Mouse (Mus musculus): ENCODE data around the gene Nkain4. TPM values are rescaled to one million over a fixed set of nuclear protein-coding genes. Genes with fewer than 3 reads are reported as not detected.

The Nkain4 gene
- 10 to 100 TPM; 56.1 to 56.9 TPM for total RNA-seq (2021)
- long read RNA-seq, experiment 1, transcript Nkain4-201 (7 exons, 950 nt), result major isoform, 23 of 38 reads
- long read RNA-seq, experiment 1, transcript Nkain4-202 (6 exons, 865 nt), result minor isoform, 8 of 38 reads
- long read RNA-seq, experiment 1, partial matches to known transcripts, result 1 of 38 reads
- long read RNA-seq, experiment 1, other reads (novel, unspliced or antisense), result 6 of 38 reads
- long read RNA-seq, experiment 2, transcript Nkain4-201 (7 exons, 950 nt), result major isoform, 33 of 61 reads
- long read RNA-seq, experiment 2, transcript Nkain4-202 (6 exons, 865 nt), result minor isoform, 21 of 61 reads
- long read RNA-seq, experiment 2, partial matches to known transcripts, result 3 of 61 reads
- long read RNA-seq, experiment 2, other reads (novel, unspliced or antisense), result 2 of 61 reads

DNA sequence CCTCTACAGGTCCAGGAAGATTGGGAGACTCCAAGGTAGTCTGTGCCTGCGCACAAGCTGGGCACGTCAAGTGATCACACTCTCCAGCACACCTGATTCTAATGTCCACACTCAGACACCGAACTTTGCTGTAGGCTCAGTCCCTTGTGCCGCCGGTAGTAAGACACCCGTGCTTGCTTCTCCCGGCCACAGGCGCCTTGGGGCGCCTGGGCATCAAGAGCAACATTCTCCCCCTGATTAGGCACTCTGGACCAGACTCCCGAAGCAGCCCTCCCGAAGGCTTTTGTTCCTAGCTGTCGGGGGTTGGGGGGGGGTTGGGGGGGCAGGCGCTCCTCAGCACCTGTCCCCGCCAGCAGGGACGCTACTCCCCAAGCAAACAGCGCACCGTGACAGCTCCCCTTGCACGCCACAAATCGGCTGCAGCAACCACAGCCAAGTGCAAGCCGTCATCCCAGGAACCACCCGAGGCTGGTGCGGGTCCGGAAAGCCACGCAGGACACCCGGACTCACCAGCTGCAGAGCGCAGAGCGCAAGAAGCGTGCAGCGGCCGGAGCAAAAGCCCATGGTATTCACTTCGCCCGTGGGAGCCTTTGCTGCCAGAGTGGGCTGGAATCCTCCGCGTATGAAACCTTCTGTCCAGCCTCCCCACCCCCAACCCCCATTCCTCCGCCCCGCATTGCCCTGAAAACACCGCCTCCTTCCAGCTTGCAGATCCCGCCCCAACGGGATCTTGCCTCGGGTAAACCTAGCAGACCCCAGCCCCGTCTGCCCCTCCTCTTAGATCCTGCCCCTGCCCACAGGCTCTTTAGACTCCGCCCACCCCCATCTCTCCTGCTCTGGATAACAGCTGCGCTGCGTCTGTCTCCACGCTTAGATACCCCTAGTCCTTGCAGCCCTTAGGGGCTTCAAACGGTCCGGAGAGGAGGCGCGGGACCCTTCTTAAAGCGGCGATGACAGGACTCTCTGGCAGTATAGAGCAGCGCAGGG, at the start of gene Nkain4:
Gene Nkain4 (minus strand): TSS at position 639 of the 987 bp plus-strand sequence.
- DNase-seq (ENCODE audit: low spot score in 2 of 2), result peak; percentile 61 to 67

- DNase-seq (ENCODE audit: low spot score in 2 of 2), result no peak
These were observed 42.4 kb upstream of the Nkain4 start for GRCm38 (mm10) chr2:180996905-180997304.

DNA sequence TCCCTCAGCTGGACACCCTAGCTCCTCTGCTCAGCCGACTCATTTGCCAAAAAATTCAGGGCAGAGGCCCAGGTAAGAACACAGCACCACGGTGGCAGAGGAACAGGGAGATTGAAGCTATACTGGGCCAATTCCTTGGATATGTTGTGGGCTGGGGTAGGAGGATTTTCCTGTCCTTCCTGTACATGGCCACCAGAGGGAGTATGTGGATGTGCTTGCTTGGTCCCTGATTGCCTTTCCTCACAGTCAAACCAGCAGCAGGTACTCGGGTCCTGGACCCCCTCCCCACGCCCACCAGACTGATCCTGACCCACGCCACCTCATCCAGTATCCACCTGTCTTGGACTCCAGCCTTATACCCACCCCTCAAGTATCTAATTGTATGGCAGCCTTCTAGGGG, 41.9 kb upstream of the Nkain4 start:
- peak; percentile 65 to 75 for DNase-seq (ENCODE audit: low spot score in 2 of 2)

DNA sequence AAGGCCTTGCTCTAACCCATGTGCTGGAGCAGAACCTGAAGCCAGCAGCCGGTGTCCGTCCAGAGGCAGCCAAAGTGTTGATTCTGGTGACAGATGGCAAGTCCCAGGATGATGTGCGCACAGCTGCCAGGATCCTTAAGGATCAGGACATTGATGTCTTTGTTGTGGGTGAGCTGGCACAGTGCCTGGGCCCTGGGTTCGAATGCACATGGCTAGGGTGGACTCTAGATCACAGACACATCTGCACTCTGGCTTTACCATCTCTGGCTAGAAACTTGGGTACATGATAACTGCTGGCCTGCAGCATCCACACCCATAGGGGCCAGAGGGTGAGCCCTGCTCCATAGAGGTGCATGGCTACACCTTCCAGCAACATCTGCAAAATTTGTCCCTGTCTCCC, 41.0 kb upstream of the Nkain4 start:
- DNase-seq (ENCODE audit: low spot score in 2 of 2), result no peak

- no peak for DNase-seq (ENCODE audit: low spot score in 2 of 2)
These were observed 39.9 kb upstream of the Nkain4 start for GRCm38 (mm10) chr2:180994360-180994759.

GRCm38 (mm10) chr2:180990347-180990746, 35.8 kb upstream of the Nkain4 start:
- no peak for DNase-seq (ENCODE audit: low spot score in 2 of 2)

GRCm38 (mm10) chr2:180988948-180989347, 34.4 kb upstream of the Nkain4 start:
- no peak for DNase-seq (ENCODE audit: low spot score in 2 of 2)

DNA sequence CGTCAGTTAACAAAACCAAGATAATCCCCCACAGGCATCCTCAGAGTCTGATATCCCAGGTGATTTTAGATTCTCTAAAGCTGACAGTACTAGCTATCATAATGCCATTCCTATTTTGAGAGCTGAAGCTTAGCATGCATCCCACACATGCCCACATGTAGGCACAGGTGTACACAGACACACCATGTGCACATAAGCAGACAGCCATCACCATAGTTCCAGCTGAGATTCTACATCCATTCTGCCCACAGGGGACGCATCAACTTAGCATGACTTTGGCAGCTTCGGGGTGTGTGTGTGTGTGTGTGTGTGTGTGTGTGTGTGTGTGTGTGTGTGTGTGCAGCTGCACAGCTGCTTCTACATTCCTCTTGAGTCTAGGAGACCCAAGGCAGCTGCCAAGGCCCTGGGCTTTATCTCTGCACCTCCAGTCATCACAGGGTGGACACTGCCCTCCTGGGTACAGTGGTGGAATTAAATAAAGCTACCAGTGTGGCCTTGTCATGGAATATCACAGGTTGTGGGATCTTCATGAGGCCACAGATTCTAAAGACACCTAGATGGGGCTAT, 33.9 kb upstream of the Nkain4 start:
- no peak for DNase-seq (ENCODE audit: low spot score in 2 of 2)

DNA sequence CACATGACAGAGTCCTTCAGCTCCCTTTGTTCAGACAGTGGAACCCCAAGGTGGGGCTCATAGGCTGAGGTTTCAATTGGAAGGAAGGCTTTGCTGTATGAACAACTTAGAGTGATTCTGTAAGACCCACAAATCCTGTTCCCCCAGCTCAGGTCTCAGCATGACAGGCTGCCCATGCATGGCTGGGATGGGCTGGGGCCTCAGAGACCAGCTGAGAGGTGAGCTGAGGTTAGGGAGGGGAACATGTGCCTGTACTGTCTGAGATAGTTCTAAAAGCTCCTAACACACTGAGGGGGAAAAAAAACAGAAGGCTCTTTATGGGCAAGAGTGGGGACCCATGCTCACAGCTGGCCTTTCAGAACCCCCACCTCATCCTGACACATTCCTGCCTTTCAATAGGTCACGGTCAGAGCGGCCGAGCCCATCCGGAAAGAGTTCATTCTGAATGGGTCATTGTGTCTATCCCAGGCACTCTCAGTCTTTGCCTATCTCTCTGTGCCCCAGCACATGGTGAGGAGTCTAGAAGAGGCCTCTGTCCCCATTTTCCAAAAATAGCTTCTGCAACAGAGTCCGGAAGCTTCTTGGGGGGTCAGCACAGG, 33.0 kb upstream of the Nkain4 start:
- no peak for DNase-seq (ENCODE audit: low spot score in 2 of 2)

- DNase-seq (ENCODE audit: low spot score in 2 of 2), result no peak
These were observed 32.5 kb upstream of the Nkain4 start for GRCm38 (mm10) chr2:180987001-180987400.

DNA sequence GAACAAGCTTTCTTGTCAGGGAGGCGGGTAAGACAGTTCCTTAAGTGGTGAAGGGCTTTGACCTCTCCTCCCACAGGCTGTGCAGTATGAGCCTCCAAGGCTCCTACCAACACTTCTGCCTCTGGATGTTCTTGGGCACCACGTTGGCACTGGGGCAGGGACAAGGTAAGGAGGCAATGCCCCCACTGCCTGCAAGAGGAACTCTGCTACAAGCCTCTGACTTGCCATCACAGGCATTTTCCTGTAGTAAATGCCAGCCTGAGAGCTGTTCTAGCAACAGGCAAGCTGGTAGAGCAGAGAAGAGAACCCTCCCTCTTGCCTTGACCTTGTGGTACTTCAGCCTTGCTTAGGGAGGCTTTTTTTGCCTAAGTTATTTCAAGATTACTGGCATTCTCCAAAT, 31.9 kb upstream of the Nkain4 start, which contains the start of gene Col20a1:
Gene Col20a1 (plus strand): TSS at position 87 of the 400 bp plus-strand sequence.
- DNase-seq (ENCODE audit: low spot score in 2 of 2), result no peak

DNA sequence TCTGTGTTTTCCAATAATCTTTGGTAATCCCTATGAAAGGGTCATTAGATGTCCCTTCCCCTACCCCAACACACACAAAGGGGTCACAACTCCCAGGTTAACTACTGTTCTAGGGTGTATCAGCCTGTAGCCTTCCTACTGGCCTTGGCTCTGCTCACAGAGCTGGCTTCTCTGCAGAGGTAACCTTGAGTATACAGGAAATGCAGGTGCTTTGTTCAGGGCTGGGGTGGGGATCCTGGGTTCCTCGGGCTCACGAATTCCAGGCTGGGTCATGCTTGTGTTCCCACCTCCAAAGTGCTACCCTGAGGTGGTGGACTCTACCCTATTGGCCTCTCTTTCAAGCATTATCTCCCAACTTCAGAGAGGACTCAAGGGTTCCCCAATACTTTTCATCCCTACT, 31.1 kb upstream of the Nkain4 start:
- no peak for DNase-seq (ENCODE audit: low spot score in 2 of 2)

- no peak for DNase-seq (ENCODE audit: low spot score in 2 of 2)
These were observed 26.6 kb upstream of the Nkain4 start for GRCm38 (mm10) chr2:180981133-180981532.

GRCm38 (mm10) chr2:180967010-180967763, 12.7 kb upstream of the Nkain4 start, which contains the start of gene Arfgap1:
Gene Arfgap1, plus strand, starts transcription at chr2:180967225.
- peak; percentile 90 to 93 for DNase-seq (ENCODE audit: low spot score in 2 of 2)

GRCm38 (mm10) chr2:180966092-180966882, 11.8 kb upstream of the Nkain4 start:
- DNase-seq (ENCODE audit: low spot score in 2 of 2), result no peak

- peak; percentile 69 to 75 for DNase-seq (ENCODE audit: low spot score in 2 of 2)
These were observed 9.5 kb upstream of the Nkain4 start for GRCm38 (mm10) chr2:180963956-180964355.

DNA sequence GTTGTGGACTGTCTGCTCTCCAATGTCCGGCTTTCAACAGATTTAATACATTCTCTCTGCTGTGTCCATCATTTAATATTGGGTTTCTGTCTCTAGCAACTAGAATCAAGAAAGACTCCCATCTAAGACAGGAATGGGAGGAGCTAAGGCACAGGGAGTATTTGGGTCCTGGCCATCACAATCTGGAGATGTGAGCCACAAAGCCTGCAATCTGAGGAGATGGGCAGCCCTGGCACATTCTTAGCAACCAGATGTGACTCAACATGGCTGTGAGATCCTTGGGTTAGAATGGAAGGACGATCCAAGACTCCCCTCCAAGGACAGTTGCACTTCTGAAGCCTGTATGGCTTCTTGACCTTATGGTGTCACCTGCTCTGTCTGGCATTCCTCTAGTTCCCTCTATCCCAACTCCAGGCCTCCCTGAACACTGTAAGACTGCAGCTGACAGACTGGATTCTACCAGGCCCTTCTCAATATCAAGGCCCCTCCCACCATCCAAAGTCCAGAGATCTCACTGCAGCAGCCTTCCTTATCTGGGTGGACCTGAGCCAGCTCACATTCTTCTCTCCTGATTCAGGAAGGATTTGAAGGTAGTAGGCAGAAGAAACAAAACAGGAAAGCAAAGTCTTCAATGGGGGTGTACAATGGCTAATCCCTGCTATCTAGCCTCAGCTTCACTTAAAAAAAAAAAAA, 8.3 kb upstream of the Nkain4 start:
- no peak for DNase-seq (ENCODE audit: low spot score in 2 of 2)

GRCm38 (mm10) chr2:180960187-180960586, 5.7 kb upstream of the Nkain4 start:
- no peak for DNase-seq (ENCODE audit: low spot score in 2 of 2)

- no peak for DNase-seq (ENCODE audit: low spot score in 2 of 2)
These were observed 5.1 kb upstream of the Nkain4 start for GRCm38 (mm10) chr2:180959605-180960004.
